Mouse (Mus musculus): ENCODE measurements at regions not wholly inside any gene's neighbourhood (a gene's known extent, or its start where the extent isn't known, plus 50 kb on each side); places are given as distances from the start of the nearest gene placed in this dataset.

DNA sequence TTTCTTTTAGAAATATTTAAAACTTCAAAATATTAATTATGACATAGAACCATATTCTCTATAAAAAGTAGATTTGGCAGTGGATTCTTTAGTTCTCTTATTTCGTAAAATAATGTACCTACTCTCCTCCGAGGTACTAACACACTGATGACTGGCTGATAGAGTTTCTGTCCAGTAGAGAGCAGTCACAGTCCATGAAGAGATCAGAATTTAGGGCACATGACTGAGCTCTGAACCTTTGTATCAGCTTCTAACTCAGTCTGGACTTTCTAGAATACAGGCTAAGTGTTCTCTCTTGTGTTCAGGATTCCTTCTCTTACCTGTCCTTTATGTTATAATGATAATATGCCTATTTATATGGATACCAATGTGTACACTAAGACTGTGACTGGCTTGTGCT is 494.3 kb downstream of the Cd109 start:
- TF ChIP-seq CTCF (IDR thresholded peaks at IDR 0.05) (peak; percentile 61), EP300 (IDR thresholded peaks at IDR 0.05) (no peak)
